Mouse (Mus musculus) activated CD4-positive, CD25-positive, alpha-beta regulatory T cell, adult 4 months (primary cell): ENCODE data around the gene Cacnb4. TPM values are rescaled to one million over a fixed set of nuclear protein-coding genes. Genes with fewer than 3 reads are reported as not detected.

Experiments used
- ATAC-seq: one replicate; pipeline ENCODE4 v1.8.0; 2017
- polyA plus RNA-seq, 2 experiments: library from polyadenylated mRNA; unstranded; fragments of 100-300 nt; shearing (Covaris generic); gene quantifications; one replicate each; pipeline ENCODE4 v1.2.1; 2017

Cacnb4 gene
- polyA plus RNA-seq, 2 experiments from 2014 or later: 0.20 to 0.30 TPM

DNA sequence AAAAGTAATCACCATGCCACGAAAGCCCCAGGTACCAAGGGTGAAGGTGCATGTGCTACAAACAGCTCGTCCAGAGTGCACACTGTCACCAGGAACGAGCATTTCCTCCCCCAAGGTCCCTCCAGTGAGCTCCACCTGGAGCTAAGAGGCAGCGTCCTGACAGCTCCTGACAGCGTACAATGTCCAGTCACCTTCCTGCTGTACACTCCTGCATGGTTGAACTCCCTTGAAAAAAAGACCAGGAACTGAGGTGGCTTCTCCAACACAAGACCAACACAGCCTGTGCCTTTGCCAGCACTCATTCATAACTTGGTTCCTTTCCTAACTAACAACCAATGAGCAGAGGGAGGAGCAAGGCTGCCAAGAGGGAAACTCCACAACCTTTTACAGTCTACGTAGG is 255.4 kb downstream of the Cacnb4 start:
- no peak for ATAC-seq

DNA sequence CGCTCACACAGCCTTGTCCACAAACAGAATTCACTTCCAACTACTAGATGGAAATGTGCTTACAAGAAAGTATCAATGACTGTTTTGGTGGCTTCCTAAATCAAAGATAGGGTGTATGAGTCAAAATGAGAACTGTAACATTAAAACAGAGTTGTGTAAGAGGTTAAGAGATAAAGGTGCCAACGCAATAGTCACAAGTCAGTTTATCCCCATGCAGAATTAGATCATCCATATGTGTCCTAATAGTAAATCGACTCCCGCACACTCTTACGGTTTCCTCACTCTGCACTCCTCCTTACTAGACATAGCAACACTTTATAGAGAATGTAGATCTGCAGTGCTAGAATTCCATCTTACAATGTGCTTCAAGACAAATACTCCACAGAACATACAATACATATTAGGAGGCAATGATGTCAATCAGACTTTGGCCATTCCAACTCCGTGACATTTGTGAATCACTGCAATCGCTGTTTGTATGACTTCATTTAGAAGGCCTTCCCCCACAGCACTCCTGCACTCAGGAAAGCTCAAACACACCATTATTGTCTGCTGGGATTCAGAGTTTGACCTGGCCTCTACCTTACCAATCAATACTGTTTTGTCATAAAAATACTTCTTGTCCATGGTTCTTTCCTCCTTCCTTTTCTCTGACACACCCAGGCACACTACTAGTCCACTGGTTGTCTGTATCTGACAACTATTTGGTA is 256.5 kb downstream of the Cacnb4 start:
- ATAC-seq: no peak

GRCm38 (mm10) chr2:52419295-52419694 is 257.3 kb downstream of the Cacnb4 start:
- ATAC-seq: no peak

- ATAC-seq: no peak
These were observed 264.1 kb downstream of the Cacnb4 start for GRCm38 (mm10) chr2:52412524-52413037.

DNA sequence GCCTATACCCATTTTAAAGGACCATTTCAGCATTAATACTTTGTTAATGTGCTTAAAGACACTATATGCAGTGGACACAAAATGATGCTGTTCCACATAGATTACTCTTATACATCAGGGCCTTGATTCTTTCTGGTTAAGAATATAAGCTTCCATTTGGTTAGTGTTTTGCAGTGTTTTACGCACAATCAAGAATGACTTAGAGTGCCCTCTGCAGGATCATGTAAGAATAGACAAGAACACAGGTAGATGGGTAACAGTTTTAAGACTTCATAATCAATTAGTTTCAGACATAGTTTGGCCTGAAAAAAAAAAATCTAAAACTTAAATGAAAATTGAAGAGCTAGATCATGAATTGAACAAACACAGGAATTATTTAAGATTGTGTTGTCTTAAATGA is 270.2 kb downstream of the Cacnb4 start:
- ATAC-seq: peak; percentile 80

DNA sequence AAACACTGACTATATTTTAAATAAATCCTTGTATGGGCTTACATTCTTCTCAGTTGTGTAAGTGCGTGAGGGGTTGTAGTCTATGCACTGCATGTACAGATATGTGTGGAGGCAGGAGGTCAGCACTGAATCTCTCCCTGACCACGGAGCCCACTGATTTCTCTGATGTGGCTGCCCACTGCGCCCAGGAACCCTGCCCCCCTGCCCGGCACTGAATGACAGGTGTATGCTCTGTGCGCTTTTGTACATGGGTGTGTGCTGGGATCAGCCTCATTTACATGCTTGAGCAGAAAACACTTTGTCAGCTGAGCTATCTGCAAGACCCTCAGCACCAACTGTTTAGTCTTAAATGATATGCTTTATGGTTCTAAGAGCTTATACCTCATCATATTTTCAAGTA is 271.4 kb downstream of the Cacnb4 start:
- no peak for ATAC-seq

GRCm38 (mm10) chr2:52394529-52394928 is 282.1 kb downstream of the Cacnb4 start:
- ATAC-seq: no peak

GRCm38 (mm10) chr2:52390415-52390975 is 286.1 kb downstream of the Cacnb4 start:
- no peak for ATAC-seq

GRCm38 (mm10) chr2:52389975-52390374 is 286.7 kb downstream of the Cacnb4 start:
- no peak for ATAC-seq

DNA sequence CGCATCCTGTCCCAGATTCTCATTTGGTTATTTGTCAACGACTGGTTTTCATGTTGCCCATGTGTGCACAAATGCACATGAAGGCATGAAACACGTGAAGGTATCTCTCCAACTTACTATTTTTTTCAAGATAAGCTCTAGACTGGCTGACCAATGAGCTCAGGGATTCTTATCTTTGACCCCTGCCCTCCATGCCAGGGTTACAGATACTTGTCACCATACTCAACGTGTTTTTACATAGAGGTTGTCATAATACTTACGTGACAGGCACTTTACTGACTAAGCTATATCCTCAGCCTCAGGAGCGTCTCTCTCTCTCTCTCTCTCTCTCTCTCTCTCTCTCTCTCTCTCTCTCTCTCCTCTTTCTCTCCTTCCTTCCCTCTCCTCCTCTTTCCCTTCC is 290.2 kb downstream of the Cacnb4 start:
- no peak for ATAC-seq

GRCm38 (mm10) chr2:52386037-52386436 is 290.6 kb downstream of the Cacnb4 start:
- ATAC-seq: no peak

DNA sequence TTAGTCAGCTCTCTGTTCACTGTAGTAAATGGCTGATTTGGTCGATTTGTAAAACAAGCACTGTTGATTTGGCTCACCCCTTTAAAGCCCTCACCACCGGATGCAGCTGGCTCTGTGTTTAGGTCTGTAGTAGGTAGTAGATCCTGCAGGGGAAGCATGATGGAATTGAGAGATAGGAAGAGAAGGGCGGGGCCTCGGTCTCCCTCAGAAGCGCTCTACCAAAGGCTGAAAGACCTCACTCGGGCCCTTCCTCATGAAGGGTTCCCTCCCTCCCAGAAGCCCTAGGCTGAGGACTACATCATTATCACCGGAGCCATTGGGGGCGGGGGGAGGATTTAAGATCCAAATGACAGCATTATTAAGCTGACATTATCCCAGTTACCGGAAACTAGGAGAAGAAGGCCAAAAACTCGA is 297.8 kb downstream of the Cacnb4 start:
- peak; percentile 95 for ATAC-seq

DNA sequence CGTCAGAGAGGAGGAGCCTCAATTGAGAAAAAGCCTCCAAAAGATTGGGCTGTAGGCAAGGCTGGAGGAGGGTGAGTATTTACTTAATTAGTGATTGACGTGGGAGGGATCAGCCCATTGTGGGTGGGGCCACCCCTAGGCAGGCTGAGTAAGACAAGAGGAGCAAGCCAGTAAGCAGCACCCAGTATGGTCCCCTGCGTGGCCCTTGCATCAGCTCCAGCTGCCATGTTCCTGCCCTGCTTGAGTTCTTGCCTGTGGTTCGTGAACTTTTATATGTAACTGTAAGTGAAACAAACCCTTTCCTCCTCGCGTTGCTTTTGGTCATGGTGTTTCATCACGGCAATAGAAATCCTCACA is 298.2 kb downstream of the Cacnb4 start, which contains the start of gene Neb:
Neb (minus strand) TSS at position 27 of the 357 bp plus-strand sequence.
- ATAC-seq: peak; percentile 46

Other genes with a start within 250 kb of the Cacnb4 start
- gene Stam2, start 65.5 kb upstream of the Cacnb4 start, polyA plus RNA-seq: 10 to 100 TPM; 41.5 to 43.7 TPM
- gene Fmnl2, start 181.0 kb upstream of the Cacnb4 start, polyA plus RNA-seq: under 1 TPM; 0.11 to 0.30 TPM